Mouse (Mus musculus): ENCODE measurements around the gene Zfp638. TPM values are rescaled to one million over a fixed set of nuclear protein-coding genes. Genes with fewer than 3 reads are reported as not detected.
"Not testable (repeated sequence)": the region's sequence is repeated elsewhere in the genome, so short reads cannot be mapped to it uniquely, and the experiment has no call there.

Gene Zfp638
- polyA plus RNA-seq, 1 experiment from 2014 or later = 14.5 TPM

- no peaks in the 10 kb centered on the region for H3K27me3 ChIP-seq (ENCODE audit: control insufficient read depth, insufficient read depth, low read depth, low read length)
- no peaks in the 10 kb centered on the region for H3K36me3 ChIP-seq (ENCODE audit: control insufficient read depth, insufficient read depth)
- no peak overlapping the region for H3K4me2 ChIP-seq (ENCODE audit: low read depth, low read length)
- no peak overlapping the region for H3K4me3 ChIP-seq (ENCODE audit: low read depth, low read length)
- no peak for ATAC-seq (ENCODE audit: low read depth)
- no peak overlapping the region for H3K9ac ChIP-seq (ENCODE audit: low read depth, low read length)
- no peaks in the 10 kb centered on the region for H3K4me1 ChIP-seq (ENCODE audit: control insufficient read depth, low read depth, low read length)
- no peak overlapping the region for H3K27ac ChIP-seq (ENCODE audit: low read length)
- H3K9me3 ChIP-seq (replicated peaks; ENCODE audit: control insufficient read depth, low read length) = no peaks in the 10 kb centered on the region
Observed at GRCm38 (mm10) chr6:84028791-84029190, 161.9 kb downstream of the Zfp638 start.

- ATAC-seq (ENCODE audit: low read depth) = no peak
- no peaks in the 10 kb centered on the region for H3K9me3 ChIP-seq (replicated peaks; ENCODE audit: control insufficient read depth, low read length)
- no peaks in the 10 kb centered on the region for H3K36me3 ChIP-seq (ENCODE audit: control insufficient read depth, insufficient read depth)
- H3K9ac ChIP-seq (ENCODE audit: low read depth, low read length) = no peak overlapping the region
- H3K27me3 ChIP-seq (ENCODE audit: control insufficient read depth, insufficient read depth, low read depth, low read length) = no peaks in the 10 kb centered on the region
- 69% methylated on average over 7 of the region's 7 CpGs for WGBS (ENCODE audit: insufficient replicate concordance)
- no peaks in the 10 kb centered on the region for H3K4me1 ChIP-seq (ENCODE audit: control insufficient read depth, low read depth, low read length)
- no peak overlapping the region for H3K4me2 ChIP-seq (ENCODE audit: low read depth, low read length)
- no peak overlapping the region for H3K4me3 ChIP-seq (ENCODE audit: low read depth, low read length)
- no peak overlapping the region for H3K27ac ChIP-seq (ENCODE audit: low read length)
Observed at GRCm38 (mm10) chr6:84029775-84030174, 162.9 kb downstream of the Zfp638 start.

DNA sequence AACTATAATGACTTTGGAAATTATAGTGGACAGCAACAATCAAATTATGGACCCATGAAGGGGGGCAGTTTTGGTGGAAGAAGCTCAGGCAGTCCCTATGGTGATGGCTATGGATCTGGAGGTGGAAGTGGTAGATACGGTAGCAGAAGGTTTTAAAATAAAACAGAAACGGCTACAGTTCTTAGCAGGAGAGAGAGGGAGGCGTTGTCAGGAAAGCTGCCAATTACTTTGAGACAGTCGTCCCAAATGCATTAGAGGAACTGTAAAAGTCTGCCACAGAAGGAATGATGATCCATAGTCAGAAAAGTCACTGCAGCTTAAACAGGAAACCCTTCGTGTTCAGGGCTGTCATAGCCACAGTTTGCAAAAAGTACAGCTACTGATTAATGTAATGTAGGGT is 165.6 kb downstream of the Zfp638 start:
- not testable (repeated sequence) for H3K4me1 ChIP-seq (ENCODE audit: control insufficient read depth, low read depth, low read length); ATAC-seq (ENCODE audit: low read depth); H3K27ac ChIP-seq (ENCODE audit: low read length); H3K9me3 ChIP-seq (replicated peaks; ENCODE audit: control insufficient read depth, low read length); H3K4me3 ChIP-seq (ENCODE audit: low read depth, low read length); H3K4me2 ChIP-seq (ENCODE audit: low read depth, low read length); H3K27me3 ChIP-seq (ENCODE audit: control insufficient read depth, insufficient read depth, low read depth, low read length); H3K36me3 ChIP-seq (ENCODE audit: control insufficient read depth, insufficient read depth); H3K9ac ChIP-seq (ENCODE audit: low read depth, low read length)
- 45% methylated on average over 5 of the region's 5 CpGs for WGBS (ENCODE audit: insufficient replicate concordance)

Other genes starting within 250 kb of the Zfp638 start
- gene Clec4f, start 210.9 kb upstream of the Zfp638 start, polyA plus RNA-seq (2015; fragmentation: Nextera tagmentation; extraction: Ambion mirVana) = 17.8 and 20.6 TPM in 2 replicates
- gene Cd207, start 189.3 kb upstream of the Zfp638 start, polyA plus RNA-seq (2015; fragmentation: Nextera tagmentation; extraction: Ambion mirVana) = 1.3 and 1.4 TPM in 2 replicates
- not detected in 2 replicates for gene Vax2, start 155.8 kb upstream of the Zfp638 start, polyA plus RNA-seq (2015; fragmentation: Nextera tagmentation; extraction: Ambion mirVana)
- not detected in 2 replicates for gene Atp6v1b1, start 124.1 kb upstream of the Zfp638 start, polyA plus RNA-seq (2015; fragmentation: Nextera tagmentation; extraction: Ambion mirVana)
- gene Ankrd53, start 104.5 kb upstream of the Zfp638 start, polyA plus RNA-seq (2015; fragmentation: Nextera tagmentation; extraction: Ambion mirVana) = not detected in 2 replicates
- gene Tex261, start 91.3 kb upstream of the Zfp638 start, polyA plus RNA-seq (2015; fragmentation: Nextera tagmentation; extraction: Ambion mirVana) = 39.2 and 42.0 TPM in 2 replicates
- 18.8 and 20.1 TPM in 2 replicates for gene Nagk, start 72.1 kb upstream of the Zfp638 start, polyA plus RNA-seq (2015; fragmentation: Nextera tagmentation; extraction: Ambion mirVana)
- 3.5 and 4.2 TPM in 2 replicates for gene Paip2b, start 35.4 kb upstream of the Zfp638 start, polyA plus RNA-seq (2015; fragmentation: Nextera tagmentation; extraction: Ambion mirVana)
- 2.1 and 2.8 TPM in 2 replicates for gene Dysf, start 141.5 kb downstream of the Zfp638 start, polyA plus RNA-seq (2015; fragmentation: Nextera tagmentation; extraction: Ambion mirVana)

Measured in liver, embryonic 16.5 days (tissue).